Mouse (Mus musculus) stomach, embryonic 14.5 days (tissue): ENCODE measurements around the gene C1qtnf1. TPM values are rescaled to one million over a fixed set of nuclear protein-coding genes. Genes with fewer than 3 reads are reported as not detected.

Experiments used
- ATAC-seq: fragments of 200-750 bp; cut with Nextera tagmentation; 2 replicates; pipeline ENCODE4 v1.8.0; 2017; ENCODE audit warnings: low read depth, moderate TSS enrichment; ENCODE audit not compliant: insufficient number of reproducible peaks, insufficient read depth, low FRiP score
- H3K27ac ChIP-seq: fragments of 300-500 bp; sonication (generic); 2 replicates; pipeline ENCODE4 v1.5.1; 2014; ENCODE audit warnings: mild to moderate bottlenecking, low read length, moderate library complexity, mixed read lengths
- H3K27me3 ChIP-seq: fragments of 300-500 bp; sonication (generic); 2 replicates; pipeline ENCODE4 v1.6.1; 2014; ENCODE audit warnings: low read length, control low read depth, mixed read lengths; ENCODE audit not compliant: control insufficient read depth, insufficient read depth
- H3K36me3 ChIP-seq: fragments of 300-500 bp; sonication (generic); 2 replicates; pipeline ENCODE4 v1.6.1; 2014; ENCODE audit warnings: mild to moderate bottlenecking, control low read depth, low read length, moderate library complexity, mixed read lengths; ENCODE audit not compliant: control insufficient read depth, insufficient read depth
- H3K4me1 ChIP-seq: fragments of 300-500 bp; sonication (generic); 2 replicates; pipeline ENCODE4 v1.6.1; 2014; ENCODE audit warnings: low read length, control low read depth, mixed read lengths; ENCODE audit not compliant: control insufficient read depth, insufficient read depth
- H3K4me2 ChIP-seq: fragments of 300-500 bp; sonication (generic); replicated peaks from 2 replicates; pipeline ENCODE4 v1.6.1; 2014; ENCODE audit warnings: low read depth, low read length, control low read depth
- H3K4me3 ChIP-seq: fragments of 300-500 bp; sonication (generic); 2 replicates; pipeline ENCODE4 v1.5.1; 2014; ENCODE audit warnings: low read depth, low read length, control low read depth
- H3K9ac ChIP-seq: fragments of 300-500 bp; sonication (generic); replicated peaks from 2 replicates; pipeline ENCODE4 v1.6.1; 2014; ENCODE audit warnings: low read depth, mild to moderate bottlenecking, control low read depth, low read length, moderate library complexity, mixed read lengths
- H3K9me3 ChIP-seq: fragments of 300-500 bp; sonication (generic); 2 replicates; pipeline ENCODE4 v1.6.1; 2016; ENCODE audit warnings: low read depth, low read length, control low read depth; ENCODE audit not compliant: control insufficient read depth
- WGBS: fragments of 180-500 bp; shearing (Covaris S2); extraction: QIAGEN DNeasy Blood & Tissue Kit; methylation state at CpG from one replicate; pipeline ENCODE4 v1.1.7; 2014; 5-methylcytosine and 5-hydroxymethylcytosine counted together
- polyA plus RNA-seq: library from polyadenylated mRNA; unstranded; fragments of >200 nt; fragmentation: Nextera tagmentation; extraction: Ambion mirVana; gene quantifications from 2 replicates; pipeline ENCODE4 v1.2.1, GENCODE M21; 2014

Gene C1qtnf1
- polyA plus RNA-seq, 1 experiment from 2014 or later = 7.0 TPM

DNA sequence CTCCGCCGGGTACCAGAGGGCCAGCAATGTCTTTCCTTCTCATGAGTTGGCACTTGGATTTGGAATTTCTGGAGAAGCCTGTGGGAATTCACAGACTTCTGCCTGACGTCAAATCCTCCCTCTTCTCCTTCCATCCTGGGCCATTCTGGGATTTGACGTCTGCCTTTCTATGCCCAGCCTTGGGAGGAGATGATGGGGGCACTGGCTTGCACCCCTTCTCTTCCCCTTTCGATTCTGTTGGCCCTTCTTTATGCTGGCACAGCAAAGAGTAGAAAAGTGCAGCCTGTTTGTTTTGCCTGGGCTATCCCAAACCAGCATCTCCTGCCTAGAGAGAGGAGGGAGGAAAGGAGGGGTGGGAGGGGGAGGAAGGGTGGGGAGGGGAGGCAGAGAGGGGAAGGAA is 1.2 kb upstream of the C1qtnf1 start:
- Histone ChIP-seq H3K9me3 (no peaks in the 10 kb centered on the region), H3K9ac (no peak overlapping the region), H3K4me1 (peaks cover 41% of the 10 kb centered on the region), H3K27me3 (no peaks in the 10 kb centered on the region), H3K27ac (no peak overlapping the region), H3K36me3 (no peaks in the 10 kb centered on the region), H3K4me2 (no peak overlapping the region), H3K4me3 (no peak overlapping the region)
- ATAC-seq = no peak
- 75% methylated on average over 5 of the region's 5 CpGs for WGBS

DNA sequence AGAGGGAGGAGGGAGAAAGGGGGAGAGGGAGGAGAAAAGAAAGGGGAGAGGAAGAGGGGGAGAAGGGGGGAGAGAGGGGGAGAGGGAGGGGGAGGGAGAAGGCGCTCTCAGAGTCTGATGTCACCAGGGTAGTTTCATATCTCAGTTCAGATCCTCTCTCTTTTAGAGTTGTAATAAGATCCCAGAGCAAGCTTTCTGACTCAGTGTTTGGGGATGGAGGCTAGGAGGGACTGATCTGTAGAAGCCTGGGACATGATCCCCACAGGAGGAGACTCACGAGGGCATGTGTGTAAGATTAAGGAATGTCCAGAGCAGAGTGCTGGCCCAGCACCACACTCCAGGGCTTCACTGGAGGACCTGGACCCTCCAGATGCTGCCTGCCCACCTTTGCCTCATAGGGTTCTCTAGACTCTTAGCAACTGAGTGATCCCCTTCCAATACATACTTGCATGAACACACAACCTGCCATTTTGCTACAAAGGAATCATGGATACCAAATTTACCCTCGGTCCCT is 680 bp upstream of the C1qtnf1 start:
- no peak for ATAC-seq
- 27% methylated on average over 3 of the region's 3 CpGs for WGBS
- no peak overlapping the region for H3K9ac ChIP-seq

DNA sequence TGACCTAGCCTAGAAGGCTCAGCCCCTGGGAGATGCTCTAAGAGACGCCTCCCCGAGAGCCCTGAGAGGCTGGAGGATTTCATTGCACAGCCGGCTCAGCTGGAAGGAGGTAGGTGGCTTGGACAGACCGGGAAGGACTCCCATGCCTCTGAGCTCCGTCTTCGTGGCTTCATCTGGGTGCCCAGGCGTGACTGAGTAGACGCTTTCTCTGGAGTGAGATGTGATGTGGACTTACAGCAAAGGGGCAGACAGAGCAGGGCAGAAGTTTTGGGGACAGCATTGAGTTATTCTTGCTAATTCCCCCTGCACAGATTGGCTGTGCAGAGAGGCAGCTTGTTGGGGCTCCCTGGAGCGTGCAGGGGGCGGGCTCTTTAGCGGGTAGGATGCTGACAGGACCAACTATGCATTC is 461 bp downstream of the C1qtnf1 start:
- H3K27ac ChIP-seq = peak overlapping the region; percentile 85
- no peaks in the 10 kb centered on the region for H3K36me3 ChIP-seq
- no peaks in the 10 kb centered on the region for H3K27me3 ChIP-seq
- H3K4me3 ChIP-seq = peak overlapping the region; percentile 38
- H3K4me1 ChIP-seq = peaks cover 51% of the 10 kb centered on the region
- peak overlapping the region; percentile 53 for H3K4me2 ChIP-seq
- H3K9ac ChIP-seq = peak overlapping the region; percentile 15; the same call in 1 of the 2 replicates
- no peaks in the 10 kb centered on the region for H3K9me3 ChIP-seq
- WGBS = 4% methylated on average over 11 of the region's 11 CpGs
- no peak for ATAC-seq

More for the DNA sequence above, 680 bp upstream of the C1qtnf1 start:
- Histone ChIP-seq H3K4me1 (peaks cover 45% of the 10 kb centered on the region), H3K4me2 (peak overlapping the region; percentile 53), H3K9me3 (no peaks in the 10 kb centered on the region), H3K27ac (peak overlapping the region; percentile 85), H3K36me3 (no peaks in the 10 kb centered on the region), H3K4me3 (peak overlapping the region; percentile 38), H3K27me3 (no peaks in the 10 kb centered on the region)

DNA sequence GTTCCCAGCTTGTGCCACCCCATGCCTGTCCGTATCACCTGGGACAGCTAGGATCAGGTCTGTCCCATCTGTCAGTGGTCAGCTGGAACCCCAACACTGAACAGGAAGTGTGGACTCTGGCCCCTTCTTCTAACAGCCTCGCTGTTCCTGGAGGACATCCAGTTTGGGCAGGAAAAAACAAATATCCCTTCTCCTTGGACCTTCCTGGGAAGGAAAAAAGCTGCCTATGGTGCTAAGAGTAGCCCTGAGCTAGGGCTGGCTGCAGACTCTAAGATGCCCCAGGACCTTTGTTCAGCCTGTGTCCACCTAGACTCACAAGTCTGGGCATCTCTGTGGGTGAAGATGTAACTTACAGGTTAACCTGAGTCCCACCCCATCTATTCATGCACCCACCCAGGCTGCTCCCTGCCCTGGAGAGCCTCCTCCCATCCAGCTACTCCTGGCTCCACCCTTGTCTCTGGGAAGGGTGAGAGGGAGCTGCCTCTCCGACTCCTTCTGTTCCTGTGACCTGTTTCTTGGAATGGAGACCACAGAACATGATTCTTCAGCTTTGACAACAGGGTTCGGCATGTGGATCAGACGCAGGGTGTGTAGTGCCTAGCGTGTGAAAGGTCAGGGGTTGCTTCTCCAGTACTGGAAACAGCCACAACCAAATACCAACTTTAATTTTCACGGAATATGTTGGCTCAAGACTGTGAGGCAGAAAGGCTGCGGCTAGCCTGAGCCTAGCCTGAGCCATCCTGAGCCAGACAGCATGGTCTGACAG is 1.1 kb downstream of the C1qtnf1 start:
- Histone ChIP-seq H3K27me3 (no peaks in the 10 kb centered on the region), H3K4me3 (peak overlapping the region; percentile 38), H3K9ac (peak overlapping the region; percentile 15; the same call in 1 of the 2 replicates), H3K27ac (peak overlapping the region; percentile 85; the same call in 1 of the 2 replicates), H3K4me2 (peak overlapping the region; percentile 53), H3K36me3 (no peaks in the 10 kb centered on the region), H3K9me3 (no peaks in the 10 kb centered on the region), H3K4me1 (peaks cover 52% of the 10 kb centered on the region)
- ATAC-seq = no peak
- WGBS = 38% methylated on average over 8 of the region's 8 CpGs

DNA sequence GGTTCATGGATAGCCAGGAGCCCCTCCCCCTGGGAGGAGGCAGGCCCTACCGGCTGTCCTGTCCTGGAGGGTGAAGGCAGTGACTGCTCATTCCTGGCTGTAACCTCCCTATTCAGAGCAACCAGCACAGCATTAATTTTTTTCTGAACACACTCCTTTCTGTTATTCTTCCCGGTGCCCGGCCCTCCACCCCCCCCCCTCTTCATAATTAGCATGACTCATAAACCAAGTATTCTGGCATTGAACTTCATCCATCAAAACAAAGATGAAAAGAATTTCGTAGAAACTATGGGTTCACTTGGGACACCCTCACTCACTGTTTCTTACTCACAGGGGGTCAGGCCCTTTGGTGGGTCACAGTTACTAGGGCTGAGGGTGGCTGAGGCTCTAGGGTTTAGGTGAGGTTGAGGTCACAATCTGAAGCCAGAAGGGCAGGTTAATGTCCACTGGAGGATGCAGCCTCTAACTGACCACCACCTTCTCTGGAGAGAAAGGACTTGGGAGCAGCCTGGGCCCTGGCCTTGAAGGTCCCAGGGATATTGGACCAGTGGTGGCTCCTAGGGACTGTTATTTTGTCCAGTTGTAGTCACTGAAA is 2.4 kb downstream of the C1qtnf1 start:
- H3K4me1 ChIP-seq = peaks cover 50% of the 10 kb centered on the region
- no peak overlapping the region for H3K4me3 ChIP-seq

DNA sequence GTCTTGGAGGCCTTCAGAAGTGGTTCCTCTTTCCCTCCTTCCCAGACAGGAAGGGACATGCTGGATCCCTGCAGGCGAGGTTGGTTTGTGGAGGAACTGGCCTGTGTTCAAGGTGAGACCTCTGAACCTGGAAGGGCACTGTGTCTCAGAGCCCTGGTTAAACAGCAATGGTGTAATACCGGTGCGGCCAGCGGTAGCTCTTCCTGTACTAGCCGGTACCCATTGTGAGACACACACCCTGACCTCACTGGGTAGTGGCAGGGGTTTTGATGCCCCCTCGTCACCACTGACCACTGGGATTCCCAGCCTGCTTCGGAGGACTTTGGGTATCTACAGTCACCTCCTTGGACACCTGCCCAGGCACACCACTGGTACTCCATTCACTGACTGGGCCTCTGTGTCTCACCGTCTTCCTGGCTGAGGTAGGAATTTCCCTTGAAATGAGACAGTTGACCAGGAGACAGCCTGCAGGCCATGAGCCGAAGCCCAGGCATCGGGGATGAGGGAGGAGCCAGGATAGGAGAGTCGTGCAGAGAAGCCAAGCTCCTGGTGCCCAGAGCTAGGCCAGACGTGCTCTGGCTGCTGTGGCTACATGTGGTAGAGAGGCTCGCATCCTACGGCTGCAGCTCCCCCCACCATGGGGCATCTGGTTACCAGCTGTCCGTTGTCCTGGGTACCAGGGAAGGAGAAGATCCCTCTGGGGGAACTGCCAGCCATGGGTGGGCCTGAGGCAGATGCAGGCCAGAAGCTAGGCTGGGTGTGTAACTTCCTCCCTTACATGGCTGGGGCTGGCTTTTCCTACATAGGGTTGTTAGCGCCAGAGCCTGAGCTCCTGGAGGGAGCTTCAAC is 3.3 kb downstream of the C1qtnf1 start:
- no peak for ATAC-seq
- Histone ChIP-seq H3K27me3 (no peaks in the 10 kb centered on the region), H3K4me2 (no peak overlapping the region), H3K4me3 (no peak overlapping the region), H3K36me3 (no peaks in the 10 kb centered on the region), H3K9ac (no peak overlapping the region), H3K27ac (no peak overlapping the region; the same call in 1 of the 2 replicates), H3K9me3 (no peaks in the 10 kb centered on the region), H3K4me1 (peaks cover 50% of the 10 kb centered on the region)
- WGBS = 68% methylated on average over 16 of the region's 16 CpGs

More for the DNA sequence above, 2.4 kb downstream of the C1qtnf1 start:
- no peak overlapping the region for H3K9ac ChIP-seq
- H3K9me3 ChIP-seq = no peaks in the 10 kb centered on the region
- H3K27ac ChIP-seq = no peak overlapping the region
- 15% methylated on average over 4 of the region's 4 CpGs for WGBS
- ATAC-seq = no peak
- no peaks in the 10 kb centered on the region for H3K36me3 ChIP-seq
- H3K27me3 ChIP-seq = no peaks in the 10 kb centered on the region
- H3K4me2 ChIP-seq = peak overlapping the region; percentile 11

DNA sequence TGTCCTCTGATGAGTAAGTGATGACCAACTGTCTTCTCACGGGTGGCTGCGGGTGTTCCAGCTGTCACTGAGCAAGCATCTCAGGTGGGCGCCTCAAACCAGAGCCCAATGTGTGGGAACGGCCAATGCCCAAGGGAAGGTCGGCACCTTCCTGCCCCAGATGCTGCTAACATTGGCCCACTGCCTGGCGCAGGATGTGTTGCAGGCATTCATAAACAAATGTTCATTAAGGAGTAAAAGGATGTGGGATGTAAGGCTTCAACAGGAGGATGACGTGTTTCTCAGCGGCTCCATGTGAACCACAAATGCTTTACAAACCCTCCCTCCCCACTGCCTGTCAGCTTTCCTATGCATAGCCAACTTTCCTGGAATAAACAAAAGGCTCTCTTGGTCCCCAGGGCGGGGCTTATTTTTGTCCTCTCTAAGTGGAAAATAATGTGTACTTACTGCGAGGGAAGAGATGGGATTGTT is 5.4 kb downstream of the C1qtnf1 start:
- H3K9me3 ChIP-seq = no peaks in the 10 kb centered on the region
- peak overlapping the region; percentile 10; the same call in 1 of the 2 replicates for H3K4me3 ChIP-seq
- peak overlapping the region; percentile 41 for H3K4me2 ChIP-seq
- no peak for ATAC-seq
- 43% methylated on average over 10 of the region's 10 CpGs for WGBS
- no peaks in the 10 kb centered on the region for H3K27me3 ChIP-seq
- peaks cover 46% of the 10 kb centered on the region for H3K4me1 ChIP-seq
- no peaks in the 10 kb centered on the region for H3K36me3 ChIP-seq
- peak overlapping the region; percentile 46; the same call in 1 of the 2 replicates for H3K27ac ChIP-seq
- peak overlapping the region; percentile 14; the same call in 1 of the 2 replicates for H3K9ac ChIP-seq

DNA sequence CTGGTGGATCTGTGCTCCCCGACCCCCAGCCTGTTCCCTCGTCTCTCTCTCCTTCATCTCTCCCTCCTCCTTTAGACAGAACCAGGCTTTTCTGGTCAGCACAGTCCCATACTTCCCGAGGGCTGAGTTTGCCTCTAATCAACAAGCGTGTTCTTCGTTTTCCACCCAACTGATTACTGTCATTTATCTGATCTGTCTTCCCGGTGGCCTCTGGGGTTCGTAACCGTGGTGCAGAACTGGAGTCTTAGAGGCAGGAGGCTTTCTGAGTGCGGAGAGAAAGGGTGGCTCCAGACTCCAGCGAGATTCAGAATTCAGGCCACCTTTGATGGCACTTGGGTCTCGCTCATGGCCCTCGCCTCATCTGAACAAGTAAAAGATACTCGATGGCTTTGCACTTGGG is 6.1 kb downstream of the C1qtnf1 start:
- Histone ChIP-seq H3K36me3 (no peaks in the 10 kb centered on the region), H3K4me3 (peak overlapping the region; percentile 10), H3K4me2 (peak overlapping the region; percentile 41), H3K9me3 (no peaks in the 10 kb centered on the region), H3K9ac (peak overlapping the region; percentile 14; the same call in 1 of the 2 replicates), H3K27ac (peak overlapping the region; percentile 46; the same call in 1 of the 2 replicates), H3K27me3 (no peaks in the 10 kb centered on the region), H3K4me1 (peaks cover 47% of the 10 kb centered on the region)
- WGBS = 36% methylated on average over 13 of the region's 13 CpGs
- no peak for ATAC-seq
